Mouse (Mus musculus): ENCODE measurements around the gene Prss30.
"Not testable (repeated sequence)": the region's sequence is repeated elsewhere in the genome, so short reads cannot be mapped to it uniquely, and the experiment has no call there.

Prss30 gene

GRCm38 (mm10) chr17:23984989-23985388 lies 4.6 kb upstream of the Prss30 start:
- no peak for DNase-seq (ENCODE audit: low spot score in 2 of 2)

GRCm38 (mm10) chr17:23982912-23983311 lies 2.5 kb upstream of the Prss30 start:
- DNase-seq (ENCODE audit: low spot score in 2 of 2): no peak

GRCm38 (mm10) chr17:23979471-23979870 lies 895 bp downstream of the Prss30 start:
- no peak for DNase-seq (ENCODE audit: low spot score in 2 of 2)

- DNase-seq (ENCODE audit: low spot score in 2 of 2): no peak
Measured at GRCm38 (mm10) chr17:23976665-23977064, 3.7 kb downstream of the Prss30 start.

GRCm38 (mm10) chr17:23971315-23971714 lies 9.1 kb downstream of the Prss30 start:
- no peak for DNase-seq (ENCODE audit: low spot score in 2 of 2)

- peak; percentile 57 to 80 for DNase-seq (ENCODE audit: low spot score in 2 of 2)
Measured at GRCm38 (mm10) chr17:23969231-23969630, 11.1 kb downstream of the Prss30 start.

- no peak for DNase-seq (ENCODE audit: low spot score in 2 of 2)
Measured at GRCm38 (mm10) chr17:23968780-23969179, 11.6 kb downstream of the Prss30 start.

GRCm38 (mm10) chr17:23966658-23967401 lies 13.5 kb downstream of the Prss30 start:
- no peak for DNase-seq (ENCODE audit: low spot score in 2 of 2)

- DNase-seq (ENCODE audit: low spot score in 2 of 2): no peak
Measured at GRCm38 (mm10) chr17:23965805-23966425, 14.5 kb downstream of the Prss30 start.

- no peak for DNase-seq (ENCODE audit: low spot score in 2 of 2)
Measured at GRCm38 (mm10) chr17:23961573-23962122, 18.7 kb downstream of the Prss30 start.

GRCm38 (mm10) chr17:23960084-23960738 lies 20.2 kb downstream of the Prss30 start:
- DNase-seq (ENCODE audit: low spot score in 2 of 2): peak; percentile 70 to 72

- DNase-seq (ENCODE audit: low spot score in 2 of 2): no peak
Measured at GRCm38 (mm10) chr17:23955174-23955573, 25.2 kb downstream of the Prss30 start, which contains the start of gene Sbpl. Gene Sbpl, minus strand, starts transcription at chr17:23955274.

GRCm38 (mm10) chr17:23950828-23951227 lies 29.5 kb downstream of the Prss30 start:
- not testable (repeated sequence) for DNase-seq (ENCODE audit: low spot score in 2 of 2)

- no peak for DNase-seq (ENCODE audit: low spot score in 2 of 2)
Measured at GRCm38 (mm10) chr17:23949068-23949467, 31.3 kb downstream of the Prss30 start.

- DNase-seq (ENCODE audit: low spot score in 2 of 2): not testable (repeated sequence)
Measured at GRCm38 (mm10) chr17:23947486-23947885, 32.9 kb downstream of the Prss30 start.

- no peak for DNase-seq (ENCODE audit: low spot score in 2 of 2)
Measured at GRCm38 (mm10) chr17:23941372-23941771, 39.0 kb downstream of the Prss30 start, which contains the start of gene Sbp. Gene Sbp, plus strand, starts transcription at chr17:23941672.

- no peak for DNase-seq (ENCODE audit: low spot score in 2 of 2)
Measured at GRCm38 (mm10) chr17:23931157-23931556, 49.2 kb downstream of the Prss30 start.

GRCm38 (mm10) chr17:23925090-23925493 lies 55.3 kb downstream of the Prss30 start:
- peak; percentile 67 to 69 for DNase-seq (ENCODE audit: low spot score in 2 of 2)

GRCm38 (mm10) chr17:23924531-23925007 lies 55.8 kb downstream of the Prss30 start:
- DNase-seq (ENCODE audit: low spot score in 2 of 2): peak; percentile 85 to 90
